Mouse (Mus musculus) monocyte, adult 5-6 weeks (primary cell): ENCODE data around the gene Ccdc105. TPM values are rescaled to one million over a fixed set of nuclear protein-coding genes. Genes with fewer than 3 reads are reported as not detected.

Source experiments
- ATAC-seq: fragments of 153-309, 156-312 bp; replicated peaks from 2 replicates; pipeline ENCODE4 v1.8.0; 2017; ENCODE audit warnings: mild to moderate bottlenecking; ENCODE audit not compliant: low TSS enrichment, insufficient number of reproducible peaks, severe bottlenecking, poor library complexity, low FRiP score
- total RNA-seq: library from RNA; stranded (forward); fragments of 200-1000, 200-491, 200-594 nt; gene quantifications from 3 replicates; pipeline ENCODE4 v1.2.3, GENCODE M21; 2017

Ccdc105 gene
- total RNA-seq, 1 experiment from 2014 or later: not detected

DNA sequence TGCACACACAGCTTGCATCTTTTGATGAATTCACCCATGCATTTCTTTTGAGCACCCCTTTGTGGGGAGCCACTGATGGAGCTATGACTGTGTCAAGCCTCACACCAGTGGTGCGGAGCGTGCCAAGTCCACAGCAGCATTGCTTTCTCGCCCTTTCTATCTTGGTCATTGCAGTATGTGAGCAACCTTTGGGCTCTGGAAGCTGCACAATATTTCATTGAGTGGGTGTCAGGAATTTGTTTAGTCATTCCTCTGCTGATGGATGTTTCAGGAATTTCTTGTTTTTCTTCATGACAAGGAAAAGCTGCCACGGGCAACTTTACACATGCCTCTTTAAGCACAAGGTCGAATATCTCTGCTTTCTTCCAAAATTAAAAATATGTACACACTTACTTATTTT is 30.8 kb downstream of the Ccdc105 start:
- ATAC-seq: no peak

GRCm38 (mm10) chr10:78718056-78718455 is 34.8 kb downstream of the Ccdc105 start, which contains the start of gene Casp14:
TSS of gene Casp14 (minus strand) at chr10:78718294.
- ATAC-seq: no peak

DNA sequence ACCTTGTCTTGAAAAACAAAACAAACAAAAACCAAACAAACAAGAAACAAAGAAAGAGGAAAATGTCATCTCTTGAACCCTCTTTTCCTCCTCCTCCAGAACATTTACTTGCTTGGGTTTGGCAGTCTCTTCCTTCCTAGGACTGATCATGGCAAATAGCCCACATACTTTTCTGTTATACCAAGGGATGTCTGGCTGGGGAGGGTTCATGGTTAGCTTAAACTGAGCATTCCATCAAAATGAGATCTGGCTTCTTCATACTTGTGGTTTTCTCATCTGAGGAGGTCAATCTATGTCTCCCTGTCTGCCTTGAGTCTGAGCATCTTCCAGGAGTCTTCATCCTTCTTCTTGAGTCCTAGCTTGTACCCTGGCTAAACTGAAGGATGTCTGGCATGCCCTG is 36.6 kb downstream of the Ccdc105 start:
- no peak for ATAC-seq

GRCm38 (mm10) chr10:78715156-78715555 is 37.7 kb downstream of the Ccdc105 start:
- ATAC-seq: no peak

DNA sequence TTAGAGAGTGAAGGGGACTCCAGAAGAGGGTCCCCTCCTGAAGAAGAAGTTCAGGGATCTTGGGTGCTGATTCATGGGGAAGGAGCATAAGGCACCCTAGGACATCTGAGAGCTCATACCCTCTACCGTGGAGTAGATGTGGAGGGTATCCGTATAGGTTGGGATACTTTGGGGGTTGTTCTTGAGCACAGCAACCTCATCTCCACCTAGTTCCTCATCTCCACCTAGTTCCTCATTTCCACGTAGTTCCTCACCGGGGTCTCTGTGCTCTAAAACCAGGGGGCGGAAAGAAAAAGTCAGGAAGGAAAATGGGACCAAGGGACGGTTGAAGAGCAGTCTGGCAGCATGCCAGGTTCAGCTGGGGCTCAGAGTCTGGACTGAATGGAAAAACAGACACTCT is 38.7 kb downstream of the Ccdc105 start:
- no peak for ATAC-seq

DNA sequence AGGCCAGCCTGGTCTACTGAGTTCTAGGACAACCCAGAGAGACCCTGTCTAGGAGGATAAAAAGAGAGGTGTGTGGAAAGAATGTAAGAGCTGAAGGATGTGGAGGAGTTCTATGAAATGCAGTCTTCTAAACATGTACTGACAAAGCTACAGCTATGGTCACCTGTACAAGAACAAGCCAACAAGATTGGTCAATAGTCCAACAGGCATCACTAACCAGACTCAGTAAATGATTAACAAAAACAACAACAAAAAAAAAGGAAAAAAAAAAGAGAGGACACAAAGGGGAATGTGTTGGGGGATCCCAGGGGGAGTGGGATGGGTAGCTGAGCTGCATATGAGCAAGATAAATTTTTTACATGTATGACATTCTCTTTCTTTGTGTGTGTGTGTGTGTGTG is 42.2 kb downstream of the Ccdc105 start:
- ATAC-seq: no peak

GRCm38 (mm10) chr10:78700881-78701280 is 52.0 kb downstream of the Ccdc105 start:
- no peak for ATAC-seq

Other genes starting within 250 kb of the Ccdc105 start
- gene Olfr1358, start 235.6 kb downstream of the Ccdc105 start, total RNA-seq: not detected in 3 replicates
- 26.1 to 44.1 TPM (median 30.4 TPM) in 3 replicates for gene Ilvbl, start 178.7 kb downstream of the Ccdc105 start, total RNA-seq
- gene Syde1, start 161.1 kb downstream of the Ccdc105 start, total RNA-seq: 0.32 to 0.48 TPM in 2 of 3 replicates, not detected in the other
- gene Olfr1357, start 135.0 kb downstream of the Ccdc105 start, total RNA-seq: not detected in 3 replicates
- gene Casp14, start 34.8 kb downstream of the Ccdc105 start, total RNA-seq: not detected in 3 replicates
- gene Slc1a6, start 27.4 kb upstream of the Ccdc105 start, total RNA-seq: not detected in 3 replicates
- not detected in 3 replicates for gene Olfr1356, start 99.1 kb upstream of the Ccdc105 start, total RNA-seq
- not detected in 3 replicates for gene Olfr1355, start 122.5 kb upstream of the Ccdc105 start, total RNA-seq
- not detected in 3 replicates for gene Olfr1354, start 160.1 kb upstream of the Ccdc105 start, total RNA-seq
- gene Olfr8, start 197.6 kb upstream of the Ccdc105 start, total RNA-seq: not detected in 3 replicates
- not detected in 3 replicates for gene Olfr1353, start 210.2 kb upstream of the Ccdc105 start, total RNA-seq
- not detected in 3 replicates for gene Olfr1352, start 228.0 kb upstream of the Ccdc105 start, total RNA-seq